ENCODE assay signal across 31 mouse cellular contexts in the genomic region with DNA sequence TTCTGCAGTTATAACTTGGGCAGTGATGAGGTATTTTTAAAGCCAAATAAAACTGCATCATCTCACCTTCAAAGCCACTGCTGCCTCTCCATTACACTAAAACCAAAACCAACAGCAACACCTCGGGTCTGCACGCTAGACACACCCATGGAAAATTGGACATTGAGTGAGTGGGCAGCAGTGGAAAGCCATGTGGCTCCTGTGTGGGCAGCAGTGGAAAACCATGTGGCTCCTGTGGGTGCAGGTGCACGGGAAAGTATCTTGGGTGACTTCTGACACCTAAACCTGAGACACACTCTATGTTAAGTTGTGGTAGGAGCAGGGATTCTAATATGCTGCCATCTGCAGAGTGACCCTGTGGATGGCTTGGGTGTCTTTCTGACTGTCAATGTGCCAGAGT.
DNase-seq lines count a peak whose midpoint lies in the region; ATAC-seq lines count a peak whose summit lies in the region.
"Had no signal": no experiment of that assay in that cellular context is flagged by ENCODE, and none has a peak within 500 bp of the region (broad histone marks: within the 10 kb centered on the region; RNA-seq: fewer than 3 reads in every experiment).

No protein-coding gene starts in this region.

- H3K27ac ChIP-seq in forebrain, embryonic 16.5 days (ENCODE audit: low read length) = no peak overlapping the region
- H3K27ac ChIP-seq: embryonic facial prominence, embryonic 10.5 days; embryonic facial prominence, embryonic 13.5 days; forebrain, embryonic 12.5 days; forebrain, embryonic 15.5 days; heart, embryonic 10.5 days; heart, embryonic 13.5 days; hindbrain, embryonic 14.5 days; hindbrain, postnatal 0 days; intestine, embryonic 15.5 days had no signal

- no peaks in the 10 kb centered on the region for H3K36me3 ChIP-seq in forebrain, embryonic 16.5 days (ENCODE audit: control insufficient read depth, insufficient read depth)
- H3K36me3 ChIP-seq: embryonic facial prominence, embryonic 10.5 days; embryonic facial prominence, embryonic 13.5 days; forebrain, embryonic 12.5 days; forebrain, embryonic 15.5 days; G1E; heart, embryonic 10.5 days; heart, embryonic 13.5 days; intestine, embryonic 15.5 days had no signal

- no peak overlapping the region for H3K4me2 ChIP-seq in forebrain, embryonic 16.5 days (ENCODE audit: low read length)
- H3K4me2 ChIP-seq: embryonic facial prominence, embryonic 13.5 days; forebrain, embryonic 12.5 days; forebrain, embryonic 15.5 days; heart, embryonic 13.5 days; hindbrain, embryonic 14.5 days; intestine, embryonic 15.5 days had no signal

- no peaks in the 10 kb centered on the region for H3K27me3 ChIP-seq in forebrain, embryonic 16.5 days (replicated peaks; ENCODE audit: control insufficient read depth, insufficient read depth, low read length)
- H3K27me3 ChIP-seq: embryonic facial prominence, embryonic 13.5 days; forebrain, embryonic 12.5 days; forebrain, embryonic 15.5 days; intestine, embryonic 15.5 days had no signal

- H3K4me1 ChIP-seq in forebrain, embryonic 16.5 days (replicated peaks; ENCODE audit: control insufficient read depth, insufficient read depth, low read length) = no peaks in the 10 kb centered on the region
- H3K4me1 ChIP-seq: embryonic facial prominence, embryonic 10.5 days; embryonic facial prominence, embryonic 13.5 days; forebrain, embryonic 15.5 days; heart, embryonic 10.5 days; heart, embryonic 13.5 days; intestine, embryonic 15.5 days had no signal

- H3K9me3 ChIP-seq in forebrain, embryonic 16.5 days (ENCODE audit: control insufficient read depth, low read length) = no peaks in the 10 kb centered on the region
- H3K9me3 ChIP-seq: embryonic facial prominence, embryonic 10.5 days; embryonic facial prominence, embryonic 13.5 days; forebrain, embryonic 12.5 days; forebrain, embryonic 15.5 days; G1E; heart, embryonic 10.5 days; heart, embryonic 13.5 days; intestine, embryonic 15.5 days had no signal

- WGBS in forebrain, embryonic 16.5 days = 90% methylated on average over 3 of the region's 3 CpGs

- no peak overlapping the region for H3K9ac ChIP-seq in forebrain, embryonic 16.5 days (replicated peaks; ENCODE audit: low read depth, low read length)
- H3K9ac ChIP-seq: embryonic facial prominence, embryonic 13.5 days; forebrain, embryonic 12.5 days; forebrain, embryonic 15.5 days; heart, embryonic 13.5 days; hindbrain, embryonic 14.5 days; intestine, embryonic 15.5 days had no signal

- peak; percentile 2 for DNase-seq in spleen, adult 12 weeks (ENCODE audit: low spot score)
- no peak for DNase-seq in spleen, postnatal 4 days (ENCODE audit: low spot score in 2 of 2)
- DNase-seq in induced T-regulatory cell, adult 2 months (ENCODE audit: low read depth) = peak; percentile 49
- peak; percentile 35 for DNase-seq in naive thymus-derived CD4-positive, alpha-beta T cell, adult 2 months (ENCODE audit: low read depth)
- DNase-seq in embryo, embryonic 10.5 days (ENCODE audit: low spot score) = no peak
- no peak for DNase-seq in gastrocnemius, postnatal 14 days
- DNase-seq: adrenal gland, adult 2 months; adrenal gland, postnatal 14 days; cerebellum, adult 11 months; cerebellum, adult 2 months; cerebellum, adult 9-11 months; cerebellum, postnatal 25 days; embryo, embryonic 11 days; gastrocnemius, postnatal 10 days; heart, adult 18-20 months; heart, postnatal 14 days; heart, postnatal 4 days had no signal

- peak; percentile 23 for ATAC-seq in CD4-positive, CD25-positive, alpha-beta regulatory T cell, adult 4 months
- no peak for ATAC-seq in forebrain, embryonic 16.5 days
- ATAC-seq: forebrain, embryonic 15.5 days; hindbrain, postnatal 0 days; intestine, embryonic 15.5 days; Patski had no signal

- H3K4me3 ChIP-seq in forebrain, embryonic 16.5 days (replicated peaks; ENCODE audit: low read length) = no peak overlapping the region
- H3K4me3 ChIP-seq: embryonic facial prominence, embryonic 10.5 days; embryonic facial prominence, embryonic 13.5 days; erythroblast, embryonic 14.5 days; forebrain, embryonic 12.5 days; forebrain, embryonic 15.5 days; heart, embryonic 10.5 days; heart, embryonic 13.5 days; intestine, embryonic 15.5 days had no signal

- intact Hi-C loops in gastrocnemius, postnatal 14 days (cut with DNase I; ENCODE audit: low total_unique reads) = no loop called here

Comparison
In these comparisons a context has a peak if more than half of its experiments do, and no peak if none do; other contexts are left out.
1. DNase-seq: peak in spleen, adult 12 weeks (single experiment), induced T-regulatory cell, adult 2 months (single experiment) and naive thymus-derived CD4-positive, alpha-beta T cell, adult 2 months (single experiment); none in spleen, postnatal 4 days (0 of 2), embryo, embryonic 10.5 days (single experiment) and gastrocnemius, postnatal 14 days (single experiment).